Mouse (Mus musculus): ENCODE measurements around the gene Adamts4. TPM values are rescaled to one million over a fixed set of nuclear protein-coding genes. Genes with fewer than 3 reads are reported as not detected.

Gene Adamts4
- polyA plus RNA-seq, 1 experiment from 2014 or later: 8.7 TPM

GRCm38 (mm10) chr1:171279721-171280120 is 29.5 kb downstream of the Adamts4 start:
- ATAC-seq: no peak
- peak overlapping the region; percentile 89; the same call in 1 of the 2 replicates for H3K4me2 ChIP-seq (ENCODE audit: low read length)
- peaks cover 25% of the 10 kb centered on the region for H3K36me3 ChIP-seq (ENCODE audit: control insufficient read depth, insufficient read depth, low read length)
- H3K9me3 ChIP-seq (replicated peaks; ENCODE audit: control insufficient read depth, low read length, poor library complexity, severe bottlenecking): no peaks in the 10 kb centered on the region
- H3K4me1 ChIP-seq (ENCODE audit: control insufficient read depth, insufficient read depth, low read length): peaks cover 17% of the 10 kb centered on the region
- 55% methylated on average over 5 of the region's 5 CpGs for WGBS
- H3K27me3 ChIP-seq (ENCODE audit: control insufficient read depth, insufficient read depth, low read depth, low read length): no peaks in the 10 kb centered on the region
- no peak overlapping the region for H3K27ac ChIP-seq (ENCODE audit: low read length)
- no peak overlapping the region for H3K9ac ChIP-seq (ENCODE audit: low read depth, low read length)
- H3K4me3 ChIP-seq (ENCODE audit: low read depth, low read length): no peak overlapping the region; the same call in 1 of the 2 replicates

GRCm38 (mm10) chr1:171280250-171280915 is 30.2 kb downstream of the Adamts4 start:
- no peaks in the 10 kb centered on the region for H3K9me3 ChIP-seq (replicated peaks; ENCODE audit: control insufficient read depth, low read length, poor library complexity, severe bottlenecking)
- H3K4me3 ChIP-seq (ENCODE audit: low read depth, low read length): peak overlapping the region; percentile 63
- 1% methylated on average over 25 of the region's 25 CpGs for WGBS
- H3K4me1 ChIP-seq (ENCODE audit: control insufficient read depth, insufficient read depth, low read length): peaks cover 17% of the 10 kb centered on the region
- peak; percentile 25 for ATAC-seq
- peak overlapping the region; percentile 2 for H3K27ac ChIP-seq (ENCODE audit: low read length)
- no peaks in the 10 kb centered on the region for H3K27me3 ChIP-seq (ENCODE audit: control insufficient read depth, insufficient read depth, low read depth, low read length)
- H3K9ac ChIP-seq (ENCODE audit: low read depth, low read length): peak overlapping the region; percentile 73
- H3K36me3 ChIP-seq (ENCODE audit: control insufficient read depth, insufficient read depth, low read length): peaks cover 25% of the 10 kb centered on the region
- peak overlapping the region; percentile 89 for H3K4me2 ChIP-seq (ENCODE audit: low read length)

GRCm38 (mm10) chr1:171280916-171281527 is 30.8 kb downstream of the Adamts4 start, which contains the start of gene Ppox:
TSS of gene Ppox (minus strand) at chr1:171281186.
- Histone ChIP-seq H3K4me3 (ENCODE audit: low read depth, low read length) (peak within 1 kb of the TSS; percentile 63), H3K36me3 (ENCODE audit: control insufficient read depth, insufficient read depth, low read length) (peaks cover 26% of the 10 kb centered on the region), H3K4me1 (ENCODE audit: control insufficient read depth, insufficient read depth, low read length) (peaks cover 23% of the 10 kb centered on the region), H3K4me2 (ENCODE audit: low read length) (peak within 1 kb of the TSS; percentile 89), H3K9me3 (replicated peaks; ENCODE audit: control insufficient read depth, low read length, poor library complexity, severe bottlenecking) (no peaks in the 10 kb centered on the region), H3K9ac (ENCODE audit: low read depth, low read length) (peak within 1 kb of the TSS; percentile 73), H3K27ac (ENCODE audit: low read length) (peak within 1 kb of the TSS; percentile 60), H3K27me3 (ENCODE audit: control insufficient read depth, insufficient read depth, low read depth, low read length) (no peaks in the 10 kb centered on the region)
- peak; percentile 97 for ATAC-seq
- under 1% methylated on average over 26 of the region's 26 CpGs for WGBS

- peak; percentile 29 for ATAC-seq
- Histone ChIP-seq H3K27ac (ENCODE audit: low read length) (peak overlapping the region; percentile 60), H3K36me3 (ENCODE audit: control insufficient read depth, insufficient read depth, low read length) (peaks cover 23% of the 10 kb centered on the region; the same call in 1 of the 2 replicates), H3K4me2 (ENCODE audit: low read length) (peak overlapping the region; percentile 73), H3K4me3 (ENCODE audit: low read depth, low read length) (peak overlapping the region; percentile 63), H3K9me3 (replicated peaks; ENCODE audit: control insufficient read depth, low read length, poor library complexity, severe bottlenecking) (no peaks in the 10 kb centered on the region), H3K27me3 (ENCODE audit: control insufficient read depth, insufficient read depth, low read depth, low read length) (no peaks in the 10 kb centered on the region), H3K4me1 (ENCODE audit: control insufficient read depth, insufficient read depth, low read length) (peaks cover 28% of the 10 kb centered on the region), H3K9ac (ENCODE audit: low read depth, low read length) (peak overlapping the region; percentile 43)
- WGBS: 0% methylated on average over 10 of the region's 10 CpGs
Observed at GRCm38 (mm10) chr1:171281528-171281923, 31.3 kb downstream of the Adamts4 start.

GRCm38 (mm10) chr1:171282086-171282805 is 32.0 kb downstream of the Adamts4 start:
- H3K9ac ChIP-seq (ENCODE audit: low read depth, low read length): no peak overlapping the region
- no peak overlapping the region for H3K27ac ChIP-seq (ENCODE audit: low read length)
- H3K4me1 ChIP-seq (ENCODE audit: control insufficient read depth, insufficient read depth, low read length): peaks cover 34% of the 10 kb centered on the region
- H3K27me3 ChIP-seq (ENCODE audit: control insufficient read depth, insufficient read depth, low read depth, low read length): no peaks in the 10 kb centered on the region
- H3K4me2 ChIP-seq (ENCODE audit: low read length): no peak overlapping the region
- no peaks in the 10 kb centered on the region for H3K9me3 ChIP-seq (replicated peaks; ENCODE audit: control insufficient read depth, low read length, poor library complexity, severe bottlenecking)
- H3K36me3 ChIP-seq (ENCODE audit: control insufficient read depth, insufficient read depth, low read length): peaks cover 20% of the 10 kb centered on the region; the same call in 1 of the 2 replicates
- no peak for ATAC-seq
- WGBS: 81% methylated on average over 18 of the region's 18 CpGs
- no peak overlapping the region for H3K4me3 ChIP-seq (ENCODE audit: low read depth, low read length)

- Histone ChIP-seq H3K27ac (ENCODE audit: low read length) (no peak overlapping the region), H3K27me3 (ENCODE audit: control insufficient read depth, insufficient read depth, low read depth, low read length) (no peaks in the 10 kb centered on the region), H3K9me3 (replicated peaks; ENCODE audit: control insufficient read depth, low read length, poor library complexity, severe bottlenecking) (no peaks in the 10 kb centered on the region), H3K36me3 (ENCODE audit: control insufficient read depth, insufficient read depth, low read length) (peaks cover 18% of the 10 kb centered on the region), H3K4me2 (ENCODE audit: low read length) (no peak overlapping the region), H3K4me1 (ENCODE audit: control insufficient read depth, insufficient read depth, low read length) (peaks cover 39% of the 10 kb centered on the region), H3K4me3 (ENCODE audit: low read depth, low read length) (no peak overlapping the region), H3K9ac (ENCODE audit: low read depth, low read length) (no peak overlapping the region)
- 92% methylated on average over 18 of the region's 18 CpGs for WGBS
- no peak for ATAC-seq
Observed at GRCm38 (mm10) chr1:171283188-171284160, 33.3 kb downstream of the Adamts4 start.

GRCm38 (mm10) chr1:171284491-171284890 is 34.3 kb downstream of the Adamts4 start:
- Histone ChIP-seq H3K4me1 (ENCODE audit: control insufficient read depth, insufficient read depth, low read length) (peaks cover 39% of the 10 kb centered on the region), H3K4me3 (ENCODE audit: low read depth, low read length) (no peak overlapping the region), H3K4me2 (ENCODE audit: low read length) (no peak overlapping the region), H3K9ac (ENCODE audit: low read depth, low read length) (no peak overlapping the region), H3K27ac (ENCODE audit: low read length) (no peak overlapping the region), H3K9me3 (replicated peaks; ENCODE audit: control insufficient read depth, low read length, poor library complexity, severe bottlenecking) (no peaks in the 10 kb centered on the region), H3K36me3 (ENCODE audit: control insufficient read depth, insufficient read depth, low read length) (peaks cover 18% of the 10 kb centered on the region), H3K27me3 (ENCODE audit: control insufficient read depth, insufficient read depth, low read depth, low read length) (no peaks in the 10 kb centered on the region)
- 91% methylated on average over 15 of the region's 15 CpGs for WGBS
- ATAC-seq: no peak

GRCm38 (mm10) chr1:171285096-171285892 is 35.1 kb downstream of the Adamts4 start:
- H3K36me3 ChIP-seq (ENCODE audit: control insufficient read depth, insufficient read depth, low read length): peaks cover 18% of the 10 kb centered on the region
- no peaks in the 10 kb centered on the region for H3K27me3 ChIP-seq (ENCODE audit: control insufficient read depth, insufficient read depth, low read depth, low read length)
- 86% methylated on average over 20 of the region's 20 CpGs for WGBS
- no peak overlapping the region for H3K27ac ChIP-seq (ENCODE audit: low read length)
- H3K4me1 ChIP-seq (ENCODE audit: control insufficient read depth, insufficient read depth, low read length): peaks cover 33% of the 10 kb centered on the region
- H3K9me3 ChIP-seq (replicated peaks; ENCODE audit: control insufficient read depth, low read length, poor library complexity, severe bottlenecking): no peaks in the 10 kb centered on the region
- no peak overlapping the region for H3K4me3 ChIP-seq (ENCODE audit: low read depth, low read length)
- no peak overlapping the region for H3K4me2 ChIP-seq (ENCODE audit: low read length)
- ATAC-seq: no peak
- no peak overlapping the region for H3K9ac ChIP-seq (ENCODE audit: low read depth, low read length)

Measured in midbrain, embryonic 16.5 days (tissue).